In genomic region chr2:138283856-138284255, GRCm38 (mm10) we compare ENCODE assay signal across 22 mouse cellular contexts. TPM values are rescaled to one million over a fixed set of nuclear protein-coding genes. Genes with fewer than 3 reads are reported as not detected.
DNase-seq lines count a peak whose midpoint lies in the region; ATAC-seq and TF ChIP-seq lines count a peak whose summit lies in the region.
"Had no signal": no experiment of that assay in that cellular context is flagged by ENCODE, and none has a peak within 500 bp of the region (broad histone marks: within the 10 kb centered on the region; RNA-seq: fewer than 3 reads in every experiment).

No protein-coding gene starts in this region.

- H3K27me3 ChIP-seq in cerebellum, adult 2 months (ENCODE audit: control insufficient read depth, insufficient read depth, low read length) = no peaks in the 10 kb centered on the region
- no peaks in the 10 kb centered on the region for H3K27me3 ChIP-seq in hindbrain, embryonic 15.5 days
- no peaks in the 10 kb centered on the region for H3K27me3 ChIP-seq in hindbrain, embryonic 10.5 days (ENCODE audit: insufficient read depth, poor library complexity, severe bottlenecking)
- H3K27me3 ChIP-seq in E14TG2a.4 (ENCODE audit: insufficient read depth, low read length) = no peaks in the 10 kb centered on the region
- no peaks in the 10 kb centered on the region for H3K27me3 ChIP-seq in hindbrain, embryonic 13.5 days
- H3K27me3 ChIP-seq: embryonic facial prominence, embryonic 12.5 days; embryonic facial prominence, embryonic 15.5 days; heart, embryonic 12.5 days; heart, embryonic 15.5 days; intestine, embryonic 15.5 days had no signal

- no peak overlapping the region for H3K9ac ChIP-seq in hindbrain, embryonic 15.5 days
- no peak overlapping the region for H3K9ac ChIP-seq in hindbrain, embryonic 13.5 days
- H3K9ac ChIP-seq: embryonic facial prominence, embryonic 12.5 days; embryonic facial prominence, embryonic 15.5 days; forebrain, postnatal 0 days; heart, embryonic 12.5 days; heart, embryonic 15.5 days; intestine, embryonic 15.5 days had no signal

- H3K4me3 ChIP-seq in cerebellum, adult 2 months (replicated peaks; ENCODE audit: insufficient read depth, low read depth, low read length) = peak overlapping the region; percentile 51
- no peak overlapping the region for H3K4me3 ChIP-seq in hindbrain, embryonic 15.5 days
- no peak overlapping the region for H3K4me3 ChIP-seq in hindbrain, embryonic 10.5 days
- H3K4me3 ChIP-seq in E14TG2a.4 (replicated peaks; ENCODE audit: low read length) = 0 out of 2 replicates have a peak overlapping the region, but pooled peaks have one; percentile 4
- no peak overlapping the region for H3K4me3 ChIP-seq in hindbrain, embryonic 13.5 days
- H3K4me3 ChIP-seq: embryonic facial prominence, embryonic 12.5 days; embryonic facial prominence, embryonic 15.5 days; gastrocnemius, adult 2 months; heart, embryonic 12.5 days; heart, embryonic 15.5 days; intestine, embryonic 15.5 days had no signal

- 0 out of 2 replicates have a peak, but pooled peaks have one; percentile 25 for ATAC-seq in hindbrain, embryonic 15.5 days (ENCODE audit: low FRiP score, low read depth)
- no peak for ATAC-seq in hindbrain, embryonic 13.5 days (ENCODE audit: low FRiP score)
- ATAC-seq: CD4-positive, CD25-positive, alpha-beta regulatory T cell, adult 4 months; forebrain, embryonic 14.5 days; forebrain, postnatal 0 days; intestine, embryonic 15.5 days had no signal

- peaks cover 16% of the 10 kb centered on the region for H3K36me3 ChIP-seq in hindbrain, embryonic 15.5 days
- H3K36me3 ChIP-seq in hindbrain, embryonic 10.5 days = peaks cover 64% of the 10 kb centered on the region
- peaks cover 44% of the 10 kb centered on the region for H3K36me3 ChIP-seq in E14TG2a.4 (ENCODE audit: insufficient read depth, low read length)
- peaks cover 34% of the 10 kb centered on the region for H3K36me3 ChIP-seq in hindbrain, embryonic 13.5 days

- H3K27ac ChIP-seq in cerebellum, adult 2 months (ENCODE audit: insufficient read depth, low read length) = peak overlapping the region; percentile 79
- H3K27ac ChIP-seq in hindbrain, embryonic 15.5 days (replicated peaks) = no peak overlapping the region
- H3K27ac ChIP-seq in hindbrain, embryonic 10.5 days = no peak overlapping the region
- H3K27ac ChIP-seq in hindbrain, embryonic 13.5 days = no peak overlapping the region
- H3K27ac ChIP-seq: embryonic facial prominence, embryonic 12.5 days; embryonic facial prominence, embryonic 15.5 days; heart, embryonic 15.5 days; intestine, embryonic 15.5 days had no signal

- H3K9me3 ChIP-seq in hindbrain, embryonic 15.5 days = no peaks in the 10 kb centered on the region
- H3K9me3 ChIP-seq in hindbrain, embryonic 10.5 days = 0 out of 2 replicates have a peak, but pooled peaks cover 2% of the 10 kb centered on the region
- H3K9me3 ChIP-seq in E14TG2a.4 (ENCODE audit: low read length) = no peaks in the 10 kb centered on the region
- H3K9me3 ChIP-seq in hindbrain, embryonic 13.5 days = no peaks in the 10 kb centered on the region
- H3K9me3 ChIP-seq: embryonic facial prominence, embryonic 12.5 days; embryonic facial prominence, embryonic 15.5 days; heart, embryonic 15.5 days; intestine, embryonic 15.5 days had no signal

- TF ChIP-seq POLR2A in cerebellum, adult 2 months (IDR thresholded peaks at IDR 0.05; ENCODE audit: borderline replicate concordance, insufficient read depth, low read length) = no peak

- peak in 1 of 2 experiments; percentile 43 for DNase-seq in cerebellum, adult 2 months
- DNase-seq in cerebellum, postnatal 14 days = no peak
- no peak for DNase-seq in hindbrain, embryonic 10.5 days (ENCODE audit: low spot score)
- peak; percentile 30 for DNase-seq in R1 (ENCODE audit: low read depth, low spot score)
- no peak for DNase-seq in heart, adult 18-20 months
- DNase-seq: adrenal gland, adult 2 months; forebrain, postnatal 0 days; gastrocnemius, postnatal 14 days; heart, postnatal 10 days; kidney, adult 11 months; kidney, adult 8-10 months had no signal

- peaks cover 8% of the 10 kb centered on the region; the same call in 1 of the 2 replicates for H3K4me1 ChIP-seq in cerebellum, adult 2 months (ENCODE audit: control insufficient read depth, insufficient read depth, low read length)
- H3K4me1 ChIP-seq in hindbrain, embryonic 15.5 days (replicated peaks) = peaks cover 18% of the 10 kb centered on the region
- peaks cover 16% of the 10 kb centered on the region for H3K4me1 ChIP-seq in hindbrain, embryonic 10.5 days (replicated peaks)
- H3K4me1 ChIP-seq in E14TG2a.4 (replicated peaks; ENCODE audit: low read depth, low read length) = peaks cover 44% of the 10 kb centered on the region
- peaks cover 19% of the 10 kb centered on the region for H3K4me1 ChIP-seq in hindbrain, embryonic 13.5 days (replicated peaks)

- no peak for TF ChIP-seq CTCF in cerebellum, adult 2 months (IDR thresholded peaks at IDR 0.05; ENCODE audit: borderline replicate concordance, insufficient read depth, low read depth, low read length)
- no peak for TF ChIP-seq CTCF in E14TG2a.4 (conservative IDR thresholded peaks at IDR 0.05; ENCODE audit: low read length)

- WGBS in cerebellum, adult 2 months = 45% methylated on average over 15 of the region's 15 CpGs
- 97% methylated on average over 15 of the region's 15 CpGs for WGBS in hindbrain, embryonic 15.5 days
- WGBS in hindbrain, embryonic 10.5 days = 97% methylated on average over 15 of the region's 15 CpGs
- WGBS in hindbrain, embryonic 13.5 days = 97% methylated on average over 15 of the region's 15 CpGs

- no peak overlapping the region for H3K4me2 ChIP-seq in hindbrain, embryonic 15.5 days
- no peak overlapping the region for H3K4me2 ChIP-seq in hindbrain, embryonic 13.5 days
- H3K4me2 ChIP-seq: embryonic facial prominence, embryonic 12.5 days; embryonic facial prominence, embryonic 15.5 days; heart, embryonic 12.5 days; heart, embryonic 15.5 days; intestine, embryonic 15.5 days had no signal

RNA-seq across cellular contexts. Expression of gene Btbd3, which starts 27.5 kb away (rescaled TPM):
- 183 and 201 TPM in 2 replicates for polyA plus RNA-seq in cerebellum, adult 2 months (2012; rRNA removed)
- 25.9 and 36.7 TPM in 2 replicates for polyA plus RNA-seq in hindbrain, embryonic 15.5 days (2015; fragmentation: Nextera tagmentation; extraction: Ambion mirVana)
- polyA plus RNA-seq in hindbrain, embryonic 10.5 days (2016; fragmentation: Nextera tagmentation; extraction: Ambion mirVana) = 13.8 and 18.3 TPM in 2 replicates
- 10 to 100 TPM; 14.6 to 15.9 TPM for total RNA-seq in heart, adult 18-20 months (2021)
- 26.6 and 27.5 TPM in 2 replicates for polyA plus RNA-seq in hindbrain, embryonic 13.5 days (2015; fragmentation: Nextera tagmentation; extraction: Ambion mirVana)
- polyA plus RNA-seq: CD4-positive, CD25-positive, alpha-beta regulatory T cell, adult 4 months had no signal

Comparison
In these comparisons a context has a peak if more than half of its experiments do, and no peak if none do; other contexts are left out.
1. H3K4me3 ChIP-seq: peak in cerebellum, adult 2 months (single experiment) and E14TG2a.4 (single experiment); none in hindbrain, embryonic 15.5 days (single experiment), hindbrain, embryonic 10.5 days (single experiment) and hindbrain, embryonic 13.5 days (single experiment).